Mouse (Mus musculus): ENCODE results near the gene Phf20. TPM values are rescaled to one million over a fixed set of nuclear protein-coding genes. Genes with fewer than 3 reads are reported as not detected.
"Not testable (repeated sequence)": the region's sequence is repeated elsewhere in the genome, so short reads cannot be mapped to it uniquely, and the experiment has no call there.

Gene Phf20
- total RNA-seq, 1 experiment from 2014 or later: 75.0 TPM

DNA sequence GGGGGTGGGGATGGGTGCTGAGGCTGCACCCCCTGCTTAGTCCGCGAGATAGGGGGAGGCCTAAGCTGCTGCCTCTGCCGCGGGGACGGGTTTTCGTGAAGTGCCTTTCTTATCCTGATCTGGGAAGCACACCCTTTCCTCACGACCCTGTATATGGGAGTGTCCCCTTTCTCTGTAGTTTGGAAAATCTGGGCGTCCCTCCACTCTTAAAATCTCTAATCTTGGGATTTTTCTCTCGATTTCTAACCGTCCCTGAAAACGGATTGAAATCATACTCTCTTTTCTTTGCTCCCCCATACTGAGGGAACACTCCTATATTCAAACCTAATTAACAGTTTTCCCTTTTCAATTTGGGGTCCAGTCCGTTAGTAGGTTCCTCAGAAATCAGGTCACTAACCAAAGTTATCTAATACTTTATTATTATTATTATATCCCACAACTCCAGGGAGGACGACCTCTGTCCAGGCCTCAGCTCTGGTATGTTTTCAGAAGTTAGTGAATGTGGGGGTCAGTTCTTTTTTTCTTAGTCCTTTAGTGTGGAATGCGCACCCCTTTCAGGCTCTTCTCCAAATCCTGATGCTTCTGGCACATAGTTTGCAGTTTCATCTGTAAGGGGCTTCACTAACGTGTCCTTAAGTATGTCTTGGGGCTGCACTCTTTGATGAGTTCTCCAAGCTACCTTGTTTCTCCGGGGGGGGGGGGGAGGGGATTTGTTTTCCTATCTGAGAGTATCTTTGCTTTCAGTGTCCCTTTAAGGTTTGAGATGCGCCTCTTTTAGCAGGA, 1.1 kb downstream of the Phf20 start:
- no peak for ATAC-seq (replicated peaks; ENCODE audit: low read depth, poor library complexity, severe bottlenecking)

DNA sequence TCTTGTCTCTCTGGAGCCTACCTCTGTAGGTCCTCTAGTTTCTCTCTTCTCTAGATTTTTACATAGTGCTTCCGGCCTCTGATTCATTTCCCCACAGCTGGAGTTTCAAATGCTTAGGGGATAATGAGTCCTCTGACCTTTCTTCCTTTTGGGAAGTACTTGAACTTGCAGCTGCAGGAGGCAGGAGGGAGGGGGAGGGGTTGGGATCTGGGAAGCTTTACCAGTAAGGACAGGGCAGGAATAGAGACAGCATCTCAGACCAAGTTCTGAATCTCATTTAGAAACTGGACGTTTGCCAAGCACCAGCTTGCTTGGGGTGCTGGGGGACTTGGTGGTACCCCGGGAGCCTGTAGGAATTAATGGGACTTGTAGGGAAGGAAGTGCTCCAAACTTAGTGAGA, 3.7 kb downstream of the Phf20 start:
- ATAC-seq (replicated peaks; ENCODE audit: low read depth, poor library complexity, severe bottlenecking): no peak

GRCm38 (mm10) chr2:156201486-156201885, 5.2 kb downstream of the Phf20 start:
- no peak for ATAC-seq (replicated peaks; ENCODE audit: low read depth, poor library complexity, severe bottlenecking)

DNA sequence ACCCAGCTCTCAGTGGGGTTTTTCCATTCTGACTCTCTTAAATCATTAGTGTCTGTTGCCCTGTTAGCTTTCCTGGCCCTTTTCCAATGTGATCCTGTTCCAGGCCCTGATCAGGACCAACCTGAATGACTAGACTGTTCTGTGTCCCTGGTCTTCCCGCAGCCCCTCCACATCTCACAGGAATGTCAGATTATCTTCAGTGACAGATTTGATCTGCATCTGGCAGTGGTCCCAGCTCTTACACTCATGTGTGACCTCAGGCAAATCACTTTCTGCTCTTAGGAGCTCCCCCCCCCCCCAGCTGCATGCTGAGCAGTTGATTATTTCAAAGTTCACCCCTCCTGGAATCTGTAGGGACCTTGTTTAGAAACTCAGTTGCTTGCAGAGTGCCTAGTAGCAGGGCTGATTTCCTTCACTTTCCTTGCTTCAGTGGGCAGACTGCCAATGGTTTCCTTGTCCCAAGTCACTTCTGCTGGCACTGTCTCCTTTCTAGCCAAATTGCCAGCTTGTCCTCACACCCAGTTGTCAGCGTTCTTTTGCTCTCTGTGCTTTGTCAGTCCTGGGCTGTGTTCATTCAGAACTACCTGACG, 6.7 kb downstream of the Phf20 start:
- no peak for ATAC-seq (replicated peaks; ENCODE audit: low read depth, poor library complexity, severe bottlenecking)

- ATAC-seq (replicated peaks; ENCODE audit: low read depth, poor library complexity, severe bottlenecking): no peak
Observed at GRCm38 (mm10) chr2:156203917-156204316, 7.7 kb downstream of the Phf20 start.

GRCm38 (mm10) chr2:156217786-156218185, 21.5 kb downstream of the Phf20 start:
- no peak for ATAC-seq (replicated peaks; ENCODE audit: low read depth, poor library complexity, severe bottlenecking)

- no peak for ATAC-seq (replicated peaks; ENCODE audit: low read depth, poor library complexity, severe bottlenecking)
Observed at GRCm38 (mm10) chr2:156222100-156222499, 25.8 kb downstream of the Phf20 start.

DNA sequence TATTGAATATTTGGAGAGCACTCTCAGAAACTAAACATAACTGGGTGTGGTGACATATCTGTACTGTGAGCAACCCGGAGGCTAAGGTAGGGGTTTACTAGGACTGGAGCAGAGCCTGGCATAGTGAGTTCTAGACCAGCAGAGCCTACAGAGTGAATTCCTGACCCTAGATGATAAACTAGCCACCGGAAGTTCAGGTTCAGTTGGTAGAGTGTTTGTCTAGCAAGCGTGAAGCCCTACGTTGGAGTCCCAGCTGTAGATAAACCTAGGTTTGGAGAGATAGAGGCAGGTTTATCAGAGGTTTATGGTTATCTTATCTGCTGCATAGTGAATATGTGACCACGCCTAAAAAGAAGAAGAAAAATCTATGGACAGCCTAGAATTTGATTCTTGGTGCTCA, 27.8 kb downstream of the Phf20 start:
- ATAC-seq (replicated peaks; ENCODE audit: low read depth, poor library complexity, severe bottlenecking): no peak

DNA sequence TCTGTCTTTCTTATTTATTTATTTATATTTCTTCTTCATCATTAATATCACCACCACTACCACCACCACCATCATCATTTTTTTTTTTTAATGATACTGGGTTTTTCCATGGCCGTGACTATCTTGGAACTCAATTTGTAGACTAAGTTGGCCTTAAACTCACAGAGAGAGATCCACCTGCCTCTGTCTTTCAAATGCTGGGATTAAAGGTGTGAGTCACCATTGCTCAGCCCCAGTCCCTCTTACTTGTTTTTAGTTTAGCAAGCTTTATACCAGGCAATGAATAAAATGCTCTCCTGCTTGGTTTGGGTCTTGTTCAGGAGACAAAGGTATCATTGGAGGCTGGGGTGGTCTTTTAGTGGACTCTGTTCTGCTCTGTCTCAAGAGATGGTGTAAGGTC, 31.4 kb downstream of the Phf20 start:
- no peak for ATAC-seq (replicated peaks; ENCODE audit: low read depth, poor library complexity, severe bottlenecking)

GRCm38 (mm10) chr2:156229171-156229570, 32.9 kb downstream of the Phf20 start:
- no peak for ATAC-seq (replicated peaks; ENCODE audit: low read depth, poor library complexity, severe bottlenecking)

DNA sequence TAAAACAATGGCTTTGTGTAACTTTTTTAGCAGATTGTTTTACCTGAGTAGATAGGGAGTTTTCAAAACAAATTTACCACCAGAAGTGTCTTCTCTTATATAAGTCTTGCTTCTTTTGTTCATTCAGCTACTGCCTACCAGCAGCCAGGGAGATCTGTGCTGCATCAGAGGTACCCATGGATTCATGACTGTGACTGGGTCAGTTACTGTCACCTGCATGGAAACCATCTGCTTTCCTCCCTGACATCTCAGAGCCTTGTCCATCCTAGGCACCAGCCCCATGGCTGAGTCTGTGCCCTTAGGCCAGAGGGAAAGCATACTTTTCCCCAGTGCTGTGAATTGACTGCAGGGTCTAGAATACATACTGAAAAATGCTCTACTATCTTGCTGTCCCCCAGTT, 35.1 kb downstream of the Phf20 start:
- no peak for ATAC-seq (replicated peaks; ENCODE audit: low read depth, poor library complexity, severe bottlenecking)

- no peak for ATAC-seq (replicated peaks; ENCODE audit: low read depth, poor library complexity, severe bottlenecking)
Observed at GRCm38 (mm10) chr2:156233275-156233948, 37.1 kb downstream of the Phf20 start.

GRCm38 (mm10) chr2:156234016-156234415, 37.8 kb downstream of the Phf20 start:
- ATAC-seq (replicated peaks; ENCODE audit: low read depth, poor library complexity, severe bottlenecking): not testable (repeated sequence)

DNA sequence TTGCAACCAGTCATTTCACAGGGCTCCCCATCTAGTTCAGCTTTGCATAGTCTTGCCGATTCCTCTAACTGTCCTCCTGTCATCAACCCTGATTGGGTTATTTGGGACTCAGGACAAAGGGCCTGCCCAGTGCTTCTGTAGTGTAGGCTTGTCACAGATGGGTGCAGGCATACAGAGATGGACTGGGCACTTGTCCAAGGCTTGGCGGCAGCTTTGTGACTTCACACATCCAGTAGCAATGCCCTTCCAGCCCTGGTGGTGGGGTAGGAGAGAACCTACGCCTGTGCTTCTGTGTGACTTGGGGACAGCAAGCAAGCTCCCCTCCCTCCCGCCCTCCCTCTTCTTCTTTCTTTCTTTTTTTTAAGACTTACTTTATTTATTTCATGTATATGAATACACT, 39.6 kb downstream of the Phf20 start:
- ATAC-seq (replicated peaks; ENCODE audit: low read depth, poor library complexity, severe bottlenecking): no peak

DNA sequence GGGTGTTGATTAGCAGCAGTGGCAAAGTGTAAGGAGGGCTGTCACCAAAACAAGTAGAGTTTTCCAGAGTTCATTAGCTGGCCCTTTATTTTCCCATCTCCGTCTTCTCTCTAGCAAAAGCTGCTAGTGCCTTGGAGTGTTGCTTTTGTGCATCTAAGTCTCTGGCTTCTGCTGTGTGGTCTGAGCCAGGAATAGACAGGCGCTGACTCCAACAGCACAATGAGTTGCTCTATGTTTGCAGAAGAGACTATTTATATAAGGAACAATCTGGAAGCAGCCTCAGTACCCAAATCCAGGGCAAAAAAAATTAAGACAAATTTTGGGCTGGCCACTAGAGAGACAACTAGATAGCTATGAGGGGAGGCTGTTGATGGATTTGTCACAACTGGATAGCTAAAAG, 45.4 kb downstream of the Phf20 start:
- no peak for ATAC-seq (replicated peaks; ENCODE audit: low read depth, poor library complexity, severe bottlenecking)

GRCm38 (mm10) chr2:156243011-156243410, 46.7 kb downstream of the Phf20 start:
- no peak for ATAC-seq (replicated peaks; ENCODE audit: low read depth, poor library complexity, severe bottlenecking)

DNA sequence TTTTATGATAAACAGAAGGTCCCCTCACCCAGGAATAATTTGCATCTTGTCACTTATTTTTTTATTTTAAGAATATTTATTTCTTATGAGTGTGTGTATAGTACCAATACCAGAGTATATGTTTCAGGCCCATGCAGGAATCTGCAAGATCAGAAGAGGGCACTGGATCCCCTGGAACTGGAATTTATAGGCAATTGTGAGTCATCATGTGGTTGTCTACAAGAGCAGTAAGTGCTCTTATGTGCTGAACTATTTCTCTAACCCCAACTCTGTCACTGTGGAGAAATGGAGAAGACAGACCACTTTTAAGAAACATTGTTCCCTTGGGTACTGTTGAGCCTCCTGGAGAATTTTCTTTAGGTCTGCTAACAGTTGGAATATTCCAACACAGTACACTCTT, 51.3 kb downstream of the Phf20 start:
- no peak for ATAC-seq (replicated peaks; ENCODE audit: low read depth, poor library complexity, severe bottlenecking)

DNA sequence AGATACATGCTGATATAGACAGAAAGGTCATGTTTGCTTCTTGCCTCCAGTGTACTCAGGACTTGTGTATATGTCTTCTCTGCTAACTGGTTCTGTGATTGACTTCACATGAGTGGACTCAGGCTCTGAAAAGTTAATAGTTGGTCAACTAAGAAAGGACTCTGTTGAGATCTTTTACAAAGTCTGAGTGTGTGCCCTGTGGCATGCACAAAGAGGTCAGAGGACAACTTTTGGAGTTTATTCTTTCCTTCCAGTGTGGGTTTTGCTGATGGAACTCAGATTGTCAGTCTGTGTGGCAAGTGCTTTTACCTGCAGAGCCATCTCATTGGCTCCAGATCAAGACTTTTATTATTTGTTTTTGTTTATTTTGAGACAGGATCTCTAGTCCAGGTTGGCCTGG, 54.5 kb downstream of the Phf20 start:
- ATAC-seq (replicated peaks; ENCODE audit: low read depth, poor library complexity, severe bottlenecking): no peak

DNA sequence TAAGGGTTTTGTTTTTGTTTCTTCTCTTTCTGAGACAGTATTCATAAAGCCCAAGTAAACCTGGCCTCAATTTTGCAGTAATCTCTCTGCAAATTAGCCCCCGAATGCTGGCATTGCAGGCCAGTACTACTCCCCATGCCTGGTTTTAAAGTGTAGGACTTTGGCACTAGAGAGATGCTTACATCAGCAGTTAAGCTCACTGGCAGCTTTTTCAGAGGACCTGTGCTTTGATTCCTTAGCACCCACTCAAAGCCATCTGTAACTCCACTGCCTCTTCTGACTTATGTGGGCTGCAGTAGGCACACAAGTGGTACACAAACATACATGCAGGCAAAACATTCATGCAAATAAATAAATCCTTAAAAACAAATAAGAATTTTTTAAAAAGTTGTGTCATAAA, 55.0 kb downstream of the Phf20 start:
- ATAC-seq (replicated peaks; ENCODE audit: low read depth, poor library complexity, severe bottlenecking): no peak

DNA sequence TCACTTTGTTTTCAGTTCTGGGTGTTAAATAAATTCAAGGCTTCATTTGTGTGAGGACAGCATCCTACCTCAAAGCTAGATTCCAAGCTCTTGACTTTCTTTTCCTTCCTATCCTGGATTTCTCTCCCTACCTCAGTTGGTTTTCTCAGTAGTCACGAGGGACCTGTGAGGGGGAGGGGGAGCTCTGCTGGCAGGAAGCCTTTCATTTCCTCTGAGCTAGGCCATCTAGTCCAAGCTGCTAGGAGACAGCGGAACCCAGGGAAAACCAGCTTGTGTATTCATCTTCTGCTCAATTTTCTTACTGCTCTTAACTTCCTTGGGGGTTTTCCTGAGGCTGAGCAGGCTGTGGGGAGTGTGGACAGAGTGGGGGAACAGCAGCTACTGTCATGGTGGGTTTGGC, 60.8 kb downstream of the Phf20 start:
- peak; percentile 61 for ATAC-seq (replicated peaks; ENCODE audit: low read depth, poor library complexity, severe bottlenecking)
